Mouse (Mus musculus): ENCODE measurements at regions not wholly inside any gene's neighbourhood (a gene's known extent, or its start where the extent isn't known, plus 50 kb on each side); places are given as distances from the start of the nearest gene placed in this dataset.

- DNase-seq (ENCODE audit: low spot score in 2 of 2): no peak
These were observed 604.2 kb downstream of the Ptprc start for GRCm38 (mm10) chr1:137571190-137571904.

DNA sequence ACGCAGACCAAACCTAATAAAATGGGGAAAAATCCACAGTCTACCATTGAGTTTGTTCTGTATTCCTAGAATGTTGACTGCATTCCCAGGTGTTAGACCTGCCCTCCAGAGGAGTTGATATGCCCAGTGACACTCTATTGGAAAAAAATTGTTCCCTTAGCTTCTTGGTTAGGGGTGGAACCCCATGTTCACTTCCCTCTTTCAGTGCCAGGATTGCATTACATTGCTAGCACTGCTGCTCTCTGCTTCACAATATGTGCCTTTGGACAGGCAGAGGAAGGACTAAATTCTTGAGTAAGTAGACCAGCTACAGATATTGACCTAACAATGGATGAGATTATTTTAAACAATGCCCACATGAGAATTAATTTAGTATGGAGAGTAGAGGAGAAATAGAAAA is 607.3 kb upstream of the Nr5a2 start:
- DNase-seq (ENCODE audit: low spot score in 2 of 2): no peak

GRCm38 (mm10) chr1:137565573-137566048 is 605.4 kb upstream of the Nr5a2 start:
- no peak for DNase-seq (ENCODE audit: low spot score in 2 of 2)

- no peak for DNase-seq (ENCODE audit: low spot score in 2 of 2)
These were observed 601.4 kb upstream of the Nr5a2 start for GRCm38 (mm10) chr1:137561686-137562085.

GRCm38 (mm10) chr1:137560389-137561268 is 600.4 kb upstream of the Nr5a2 start:
- no peak for DNase-seq (ENCODE audit: low spot score in 2 of 2)

- DNase-seq (ENCODE audit: low spot score in 2 of 2): no peak
These were observed 589.4 kb upstream of the Nr5a2 start for GRCm38 (mm10) chr1:137549659-137550058.

DNA sequence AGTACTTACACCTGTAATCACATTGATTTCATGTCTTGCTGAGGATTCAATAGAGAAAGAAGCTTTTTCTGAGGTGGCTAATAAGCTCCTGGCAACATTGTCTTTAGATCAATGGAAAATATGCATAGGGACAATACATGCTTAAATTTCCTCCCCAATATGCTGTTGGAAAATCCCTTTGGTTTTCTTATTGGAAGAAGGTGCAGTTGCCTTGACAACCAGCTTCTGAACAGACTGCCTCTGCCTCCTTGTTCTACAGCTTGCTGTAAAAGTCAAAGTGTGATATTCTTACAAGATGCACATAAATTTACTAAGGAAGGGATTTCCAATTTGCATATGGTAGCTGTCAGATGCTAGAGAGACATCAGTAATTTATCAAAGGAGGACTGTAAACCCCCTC is 585.4 kb upstream of the Nr5a2 start:
- DNase-seq (ENCODE audit: low spot score in 2 of 2): no peak

GRCm38 (mm10) chr1:137543828-137544227 is 583.6 kb upstream of the Nr5a2 start:
- no peak for DNase-seq (ENCODE audit: low spot score in 2 of 2)

- no peak for DNase-seq (ENCODE audit: low spot score in 2 of 2)
These were observed 581.2 kb upstream of the Nr5a2 start for GRCm38 (mm10) chr1:137541453-137541852.

DNA sequence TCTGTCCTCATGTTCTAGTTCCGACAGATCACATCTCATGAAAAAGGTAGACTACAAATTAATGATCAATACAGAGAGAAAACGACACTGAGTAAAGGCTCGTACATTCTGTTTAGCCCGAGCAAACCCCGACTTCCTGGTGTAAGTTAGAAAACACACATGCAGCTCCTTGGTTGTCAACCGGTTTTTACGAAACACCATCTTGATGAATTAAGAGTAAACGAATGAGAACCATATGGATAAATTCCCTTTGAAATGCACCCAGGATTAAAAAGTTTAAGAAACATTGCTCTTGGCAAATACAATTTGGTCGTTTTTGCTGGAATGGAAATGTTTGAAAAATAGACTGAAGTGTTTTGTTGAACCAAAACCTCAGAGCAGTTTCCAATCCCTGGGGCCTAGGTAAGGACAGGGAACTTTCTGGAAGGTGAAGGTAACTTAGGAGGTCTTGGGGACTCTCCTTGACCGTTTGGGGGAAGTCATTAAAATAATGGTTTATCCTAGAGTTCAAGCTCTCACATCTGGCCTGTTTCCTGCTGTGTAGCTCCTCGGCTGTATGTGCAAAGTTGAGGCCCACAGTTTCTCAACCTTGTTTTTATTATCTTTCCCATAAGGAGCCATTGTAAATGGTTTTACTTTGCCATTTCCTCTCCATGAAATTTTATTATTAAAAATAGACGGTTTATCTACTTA is 579.3 kb upstream of the Nr5a2 start:
- no peak for DNase-seq (ENCODE audit: low spot score in 2 of 2)

GRCm38 (mm10) chr1:137514750-137515149 is 554.5 kb upstream of the Nr5a2 start:
- no peak for DNase-seq (ENCODE audit: low spot score in 2 of 2)

DNA sequence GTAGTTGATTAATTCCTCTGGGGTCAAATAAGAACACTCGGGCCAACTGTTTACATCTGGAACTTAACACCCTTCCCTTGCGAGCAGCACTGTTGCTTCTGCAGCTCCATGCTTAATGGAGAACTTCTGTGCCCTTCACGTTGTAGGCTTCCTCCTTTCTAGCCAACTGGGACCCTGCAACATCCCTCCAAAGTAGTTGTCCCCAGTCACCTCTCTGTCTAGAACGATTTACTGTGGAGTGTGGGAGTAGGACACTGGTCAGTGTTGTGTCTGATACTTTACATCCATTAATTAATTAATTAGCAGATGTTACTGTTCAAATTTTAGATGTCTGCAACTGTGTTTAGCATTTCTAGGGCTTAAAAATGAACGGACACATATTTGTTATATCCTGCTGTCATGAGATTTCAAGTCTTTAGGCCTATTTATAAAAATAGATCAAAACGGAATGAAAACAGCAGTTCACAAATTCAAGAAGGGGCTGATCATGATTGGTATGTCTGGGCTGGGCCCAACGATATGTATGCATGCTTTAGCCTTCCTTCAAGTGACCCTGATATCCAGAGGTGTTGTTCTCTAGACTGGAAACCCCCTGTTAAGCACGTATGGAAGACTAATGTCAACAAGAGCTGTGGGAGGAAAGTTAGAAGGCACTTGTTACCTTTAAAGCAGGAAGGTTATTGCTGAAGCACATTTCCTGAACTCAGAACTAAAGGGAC is 543.6 kb upstream of the Nr5a2 start:
- no peak for DNase-seq (ENCODE audit: low spot score in 2 of 2)

GRCm38 (mm10) chr1:137488226-137488625 is 528.0 kb upstream of the Nr5a2 start:
- no peak for DNase-seq (ENCODE audit: low spot score in 2 of 2)

- DNase-seq (ENCODE audit: low spot score in 2 of 2): no peak
These were observed 518.2 kb upstream of the Nr5a2 start for GRCm38 (mm10) chr1:137478459-137478858.

DNA sequence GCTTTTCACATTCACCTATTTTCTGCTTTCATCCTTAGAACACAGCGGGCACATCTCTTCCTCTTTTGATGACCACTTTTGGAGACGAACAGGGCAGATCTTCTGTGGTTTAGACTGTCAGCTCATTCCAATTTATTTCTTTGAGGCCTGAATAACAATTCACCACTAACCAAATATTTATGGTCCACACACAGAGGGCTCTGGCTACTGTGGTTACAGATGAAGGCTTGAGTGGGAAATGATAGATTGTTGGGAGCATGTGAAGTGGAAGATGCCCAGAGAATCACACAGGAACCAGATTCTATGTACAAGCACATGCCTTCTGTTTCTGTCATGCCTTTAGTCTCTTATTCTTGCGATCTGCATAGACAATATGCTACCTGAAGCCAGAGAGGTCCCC is 517.0 kb upstream of the Nr5a2 start:
- no peak for DNase-seq (ENCODE audit: low spot score in 2 of 2)

DNA sequence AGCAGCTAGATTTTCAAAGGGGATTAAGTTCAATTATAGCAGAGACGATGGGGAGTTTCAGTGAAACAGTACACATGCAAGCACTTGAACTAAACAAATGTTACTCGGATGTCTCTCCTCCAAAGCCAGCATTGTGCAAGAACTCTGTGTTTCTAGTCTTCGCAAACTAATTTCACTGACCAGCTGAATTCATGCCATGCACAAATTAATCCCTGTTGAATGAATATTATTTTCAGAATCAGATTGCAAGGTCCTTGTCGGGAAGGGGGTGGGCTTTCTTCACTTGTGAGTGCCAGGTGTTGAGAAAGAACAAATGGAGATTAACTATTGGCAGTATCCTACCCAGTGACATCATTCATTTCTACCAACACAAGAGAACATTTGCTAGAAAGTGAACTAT is 514.6 kb upstream of the Nr5a2 start:
- DNase-seq (ENCODE audit: low spot score in 2 of 2): no peak

DNA sequence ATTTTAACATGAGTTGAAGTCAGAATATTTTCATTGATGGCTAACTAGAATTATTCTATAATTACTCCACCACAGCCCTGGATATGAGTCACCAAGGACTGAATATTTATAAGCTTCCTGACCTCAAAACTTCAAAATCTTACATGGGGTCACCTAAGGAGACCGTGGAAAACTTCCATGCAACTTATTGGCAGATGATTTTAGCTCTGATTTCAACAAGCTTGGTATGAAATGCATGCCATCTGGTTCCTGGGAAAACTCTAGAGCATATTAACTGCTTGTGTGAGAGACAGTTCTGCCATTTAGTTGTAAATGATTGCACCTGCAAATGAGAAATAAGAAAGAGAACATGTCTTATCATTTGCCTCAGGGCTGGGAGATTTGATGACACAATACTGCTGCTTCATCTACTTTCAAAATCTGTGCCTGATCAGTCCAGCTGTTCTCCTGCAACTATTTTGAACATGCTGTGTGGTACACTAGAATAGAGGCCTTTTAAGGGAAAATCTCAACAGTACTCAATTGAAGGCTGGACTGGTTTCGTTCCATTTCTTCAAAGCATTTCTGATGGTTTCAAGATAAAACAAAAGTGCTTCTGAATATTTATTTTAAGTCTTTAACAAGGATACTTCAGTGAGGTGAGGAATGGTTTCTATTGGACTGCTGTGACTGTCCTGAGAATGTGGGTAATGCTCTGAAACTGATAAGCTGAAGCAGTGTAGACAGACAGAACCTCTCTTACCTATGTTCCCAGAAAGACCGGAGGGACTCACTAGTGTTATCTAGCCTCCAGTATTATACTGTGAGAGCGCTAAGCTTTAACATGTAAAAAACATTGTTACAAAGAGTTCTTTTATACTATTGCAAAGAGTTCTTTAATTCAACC is 513.8 kb upstream of the Nr5a2 start:
- DNase-seq (ENCODE audit: low spot score in 2 of 2): no peak

GRCm38 (mm10) chr1:137464971-137465370 is 504.7 kb upstream of the Nr5a2 start:
- no peak for DNase-seq (ENCODE audit: low spot score in 2 of 2)

DNA sequence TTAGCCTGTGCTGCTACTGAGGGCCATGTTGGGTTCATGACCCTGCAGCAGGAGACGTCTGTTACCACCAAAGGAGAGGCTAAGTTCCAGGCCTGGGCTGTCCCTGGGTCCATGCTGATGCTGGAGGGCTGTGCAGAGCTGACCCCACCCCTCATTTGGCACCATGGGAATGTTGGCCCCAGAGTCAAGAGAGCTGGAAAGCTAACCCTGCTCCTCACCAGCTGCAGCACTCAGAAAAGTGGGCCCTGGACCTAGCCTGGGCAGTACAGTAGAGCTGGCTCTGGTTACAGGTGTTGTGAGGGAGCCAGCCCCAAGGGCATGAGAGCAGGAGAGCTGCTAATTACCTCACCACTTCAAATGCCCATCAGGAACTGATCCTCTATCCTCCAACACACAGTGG is 500.9 kb upstream of the Nr5a2 start:
- DNase-seq (ENCODE audit: low spot score in 2 of 2): no peak

GRCm38 (mm10) chr1:137453446-137454208 is 493.4 kb upstream of the Nr5a2 start:
- DNase-seq (ENCODE audit: low spot score in 2 of 2): no peak
